Mouse (Mus musculus) mature B cell (primary cell): ENCODE data around the gene Erc2.

ENCODE experiments used
- in situ Hi-C: fragments of 300-500 bp; cut with MboI; formaldehyde crosslinking; loops from 2 replicates; pipeline ENCODE4 v1.14.3; 2019

The Erc2 gene

GRCm38 (mm10) chr14:28507471-28507870 is 885.2 kb downstream of the Erc2 start:
- in situ Hi-C loops, result no loop called here

- in situ Hi-C loops, result no loop called here
Measured at GRCm38 (mm10) chr14:28508288-28509258, 886.3 kb downstream of the Erc2 start.

GRCm38 (mm10) chr14:28509441-28510340 is 887.5 kb downstream of the Erc2 start:
- in situ Hi-C loops, result no loop called here

GRCm38 (mm10) chr14:28510341-28511028 is 888.3 kb downstream of the Erc2 start:
- in situ Hi-C loops, result no loop called here

- in situ Hi-C loops, result no loop called here
Measured at GRCm38 (mm10) chr14:28511029-28511651, 888.9 kb downstream of the Erc2 start.

- in situ Hi-C loops, result no loop called here
Measured at GRCm38 (mm10) chr14:28512805-28513590, 890.8 kb downstream of the Erc2 start.

GRCm38 (mm10) chr14:28514171-28514570 is 891.9 kb downstream of the Erc2 start:
- in situ Hi-C loops, result no loop called here

- in situ Hi-C loops, result no loop called here
Measured at GRCm38 (mm10) chr14:28515331-28515730, 893.1 kb downstream of the Erc2 start.

GRCm38 (mm10) chr14:28517631-28518560 is 895.7 kb downstream of the Erc2 start:
- in situ Hi-C loops, result no loop called here

GRCm38 (mm10) chr14:28521106-28521505 is 898.9 kb downstream of the Erc2 start:
- in situ Hi-C loops, result no loop called here

- in situ Hi-C loops, result no loop called here
Measured at GRCm38 (mm10) chr14:28522611-28523010, 900.4 kb downstream of the Erc2 start.

GRCm38 (mm10) chr14:28525566-28525965 is 903.3 kb downstream of the Erc2 start:
- in situ Hi-C loops, result no loop called here
